Mouse (Mus musculus) CH12.LX (cell line): ENCODE data around the gene Ncoa1.

Experiments used
- CTCF ChIP-seq, 2 experiments: IDR thresholded peaks in 1 of 2; conservative IDR thresholded peaks in 1 of 2; 2 replicates each; pipeline ENCODE4 v1.5.1; 2011 to 2012; ENCODE audit warnings: low read depth in 2 of 2, low read length in 2 of 2, improper control_type of control experiment in 1 of 2, inconsistent platforms in 1 of 2, mild to moderate bottlenecking in 1 of 2, moderate library complexity in 1 of 2
- E2F4 ChIP-seq: IDR thresholded peaks from 2 replicates; pipeline ENCODE4 v1.6.1; 2011; ENCODE audit warnings: low read depth, low read length, improper control_type of control experiment; ENCODE audit not compliant: insufficient replicate concordance
- JUND ChIP-seq: conservative IDR thresholded peaks from 2 replicates; pipeline ENCODE4 v1.6.1; 2011; ENCODE audit warnings: low read depth, low read length, improper control_type of control experiment

- no peak for TF ChIP-seq CTCF (conservative IDR thresholded peaks at IDR 0.05 in 1 of 2, IDR thresholded peaks at IDR 0.05 in 1 of 2; ENCODE audit: low read depth in 2 of 2, low read length in 2 of 2)
- no peak for TF ChIP-seq E2F4
- TF ChIP-seq JUND: no peak
Observed at GRCm38 (mm10) chr12:4448076-4448589, 28.8 kb downstream of the Ncoa1 start.
